Mouse (Mus musculus) CD4-positive helper T cell, adult 2 months (primary cell): ENCODE measurements around the gene Cd300lg.

Experiments used
- DNase-seq: peaks from one replicate; pipeline ENCODE4 v3.0.0-alpha.2; 2012; ENCODE audit warnings: low read depth, missing footprints, low spot score

The Cd300lg gene

GRCm38 (mm10) chr11:102051541-102051940, 10.2 kb downstream of the Cd300lg start:
- DNase-seq, result no peak

DNA sequence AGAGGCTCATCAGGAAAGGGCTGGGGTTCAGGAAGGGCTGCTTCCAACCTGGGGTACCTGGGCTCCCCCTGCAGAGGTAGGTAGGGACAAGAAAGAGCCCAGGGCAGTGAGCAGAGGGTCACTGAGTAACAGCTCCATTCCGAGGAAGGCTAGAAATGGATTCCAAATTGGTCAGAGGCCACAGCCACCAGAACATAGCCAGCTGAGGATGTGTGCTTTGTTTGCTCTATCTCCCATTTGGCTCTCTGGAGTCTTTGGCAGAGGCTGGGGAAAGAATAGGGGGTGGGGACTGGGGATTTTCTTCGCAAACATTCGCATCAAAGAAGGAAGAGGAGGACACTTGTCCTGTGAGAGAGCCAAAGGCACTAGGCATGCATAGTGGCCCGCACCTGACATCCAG, 10.6 kb downstream of the Cd300lg start:
- DNase-seq, result no peak

GRCm38 (mm10) chr11:102052697-102053096, 11.4 kb downstream of the Cd300lg start:
- DNase-seq, result no peak

DNA sequence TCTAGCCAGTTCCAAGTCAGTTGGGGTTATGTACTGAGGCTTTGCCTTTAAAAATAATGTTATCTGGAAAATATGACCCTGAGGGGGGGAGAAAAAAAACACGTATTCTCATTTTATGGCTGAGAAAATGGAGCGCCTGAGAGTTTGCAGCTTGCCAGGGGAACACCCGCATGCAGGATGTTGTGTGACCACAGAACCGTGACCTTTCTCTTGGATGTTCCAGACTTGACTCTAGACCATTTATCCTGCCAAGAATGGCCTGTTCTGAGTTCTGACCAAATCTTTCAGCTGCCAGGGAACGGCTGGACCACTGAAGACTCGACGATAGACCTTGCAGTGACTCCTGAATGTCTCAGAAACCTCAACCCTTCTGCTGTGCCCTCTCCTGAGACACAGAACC, 11.9 kb downstream of the Cd300lg start:
- no peak for DNase-seq

DNA sequence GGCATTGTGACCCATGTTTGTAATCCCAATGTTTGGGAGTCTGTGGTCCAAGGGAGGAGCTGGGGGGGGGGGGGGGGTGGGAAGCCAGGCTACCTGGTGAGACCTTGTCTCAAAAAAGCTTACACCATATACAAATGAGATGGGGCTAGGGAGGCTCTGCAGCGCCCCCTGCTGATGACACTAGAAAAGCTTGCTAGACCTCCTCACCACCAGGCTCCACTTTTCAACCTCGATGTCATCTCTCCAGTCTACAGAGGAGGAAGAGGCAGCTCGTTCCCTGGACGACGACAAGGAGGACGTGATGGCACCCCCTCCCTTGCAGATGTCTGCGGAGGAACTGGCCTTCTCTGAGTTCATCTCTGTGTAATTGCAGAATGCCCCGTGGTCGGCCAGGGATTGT, 12.5 kb downstream of the Cd300lg start:
- DNase-seq, result peak; percentile 28

GRCm38 (mm10) chr11:102061236-102061940, 20.1 kb downstream of the Cd300lg start:
- DNase-seq, result peak; percentile 62

GRCm38 (mm10) chr11:102061941-102062473, 20.7 kb downstream of the Cd300lg start:
- no peak for DNase-seq

- no peak for DNase-seq
These were observed 21.8 kb downstream of the Cd300lg start for GRCm38 (mm10) chr11:102063076-102063475.

- peak; percentile 27 for DNase-seq
These were observed 27.7 kb downstream of the Cd300lg start for GRCm38 (mm10) chr11:102068969-102069368.

- no peak for DNase-seq
These were observed 28.3 kb downstream of the Cd300lg start for GRCm38 (mm10) chr11:102069633-102070032.

DNA sequence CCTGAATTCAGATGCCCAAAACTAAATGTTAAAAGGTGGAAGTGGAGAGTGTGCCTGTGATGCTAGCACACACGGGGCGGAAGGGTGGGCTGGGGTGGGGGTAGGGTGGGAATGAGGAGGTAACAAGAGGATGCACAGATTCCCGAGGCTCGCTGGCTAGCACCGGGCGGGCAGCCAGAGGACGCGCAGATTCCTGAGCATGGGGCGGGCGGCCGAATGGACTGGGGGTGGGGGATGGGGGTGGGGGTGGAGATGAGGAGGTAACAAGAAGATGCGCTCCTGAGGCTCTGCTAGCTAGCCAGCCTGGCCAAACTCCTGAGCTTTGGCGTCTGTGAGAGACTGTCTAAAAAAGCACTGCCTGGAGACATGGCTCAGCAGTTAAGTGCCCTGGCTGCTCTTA, 29.1 kb downstream of the Cd300lg start:
- no peak for DNase-seq

DNA sequence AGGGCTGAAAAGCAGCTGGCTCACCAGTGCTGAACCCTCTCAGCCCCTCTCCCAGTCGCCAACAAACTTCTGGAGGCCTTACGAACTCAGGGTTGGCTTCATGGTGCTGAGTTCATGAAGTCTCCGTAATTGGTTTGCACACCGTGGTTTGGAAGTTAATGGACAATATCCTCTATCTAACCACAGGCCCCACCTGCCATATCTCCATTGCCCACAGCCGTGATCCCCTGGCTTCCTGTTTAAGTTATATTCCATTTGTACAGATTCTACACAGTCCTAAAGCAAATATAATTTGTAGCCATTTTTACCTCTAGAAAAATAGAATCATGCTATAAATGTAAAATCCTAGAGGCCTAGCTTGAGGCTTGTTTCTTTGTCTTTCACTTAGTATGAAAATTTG, 31.4 kb downstream of the Cd300lg start:
- no peak for DNase-seq

GRCm38 (mm10) chr11:102073722-102074121, 32.4 kb downstream of the Cd300lg start:
- DNase-seq, result no peak

- peak; percentile 18 for DNase-seq
These were observed 41.0 kb downstream of the Cd300lg start for GRCm38 (mm10) chr11:102082322-102082721.

DNA sequence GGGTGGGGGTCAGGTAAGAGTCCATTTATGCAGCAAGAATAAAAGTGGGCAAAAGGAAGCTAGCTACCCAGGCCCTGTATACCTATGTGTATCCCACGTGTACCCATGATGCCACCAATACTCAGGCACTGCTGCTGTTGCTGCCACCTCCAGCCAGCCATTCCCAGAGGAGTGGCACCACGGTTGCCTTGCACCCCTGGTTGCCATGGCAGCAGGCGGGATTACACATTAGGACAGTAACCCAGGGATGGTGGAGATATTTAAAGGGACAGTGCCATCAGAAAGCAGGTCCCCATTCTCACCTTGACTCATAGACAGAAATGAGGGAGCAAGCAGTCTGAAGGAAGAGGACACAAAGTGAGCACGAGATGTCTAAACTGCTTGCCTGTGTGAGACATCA, 41.9 kb downstream of the Cd300lg start:
- no peak for DNase-seq

DNA sequence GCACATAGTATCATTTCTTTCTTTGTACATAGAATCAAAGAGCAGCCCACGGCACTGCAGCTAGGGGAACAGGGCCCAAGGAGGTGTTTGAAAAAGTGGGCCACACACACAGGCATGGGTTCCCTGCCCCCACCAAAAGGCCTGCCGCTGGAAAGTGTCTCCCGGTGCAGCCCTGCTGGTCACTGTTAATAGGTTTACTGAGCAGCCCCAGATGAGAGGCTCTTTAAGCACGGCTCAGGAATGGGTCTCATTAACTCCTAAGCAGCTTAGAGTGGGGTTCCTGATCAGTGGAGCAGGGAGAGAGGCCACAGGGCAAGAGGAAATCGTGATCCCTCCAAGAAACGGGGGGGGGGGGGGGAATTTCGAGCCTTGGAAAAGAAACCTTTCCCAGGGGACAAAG, 42.9 kb downstream of the Cd300lg start:
- no peak for DNase-seq

DNA sequence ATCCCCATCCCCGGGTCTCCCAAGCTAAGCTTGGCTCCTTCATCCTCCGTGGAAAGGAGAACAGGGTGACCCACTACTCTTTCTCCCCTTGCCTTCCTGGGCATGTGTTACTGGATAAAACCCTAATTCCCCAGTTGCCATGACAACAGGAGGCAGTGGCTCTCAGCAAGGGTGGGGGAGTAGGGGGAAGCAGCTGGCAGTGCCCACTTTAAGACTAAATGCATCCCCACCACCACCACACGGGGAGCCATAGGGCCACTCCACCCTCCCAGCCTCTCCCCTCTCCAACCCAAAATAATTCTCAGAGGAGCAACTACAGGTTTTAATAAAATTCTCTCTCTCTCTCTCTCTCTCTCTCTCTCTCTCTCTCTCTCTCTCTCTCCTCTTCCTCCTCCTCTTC, 45.0 kb downstream of the Cd300lg start:
- peak; percentile 43 for DNase-seq

DNA sequence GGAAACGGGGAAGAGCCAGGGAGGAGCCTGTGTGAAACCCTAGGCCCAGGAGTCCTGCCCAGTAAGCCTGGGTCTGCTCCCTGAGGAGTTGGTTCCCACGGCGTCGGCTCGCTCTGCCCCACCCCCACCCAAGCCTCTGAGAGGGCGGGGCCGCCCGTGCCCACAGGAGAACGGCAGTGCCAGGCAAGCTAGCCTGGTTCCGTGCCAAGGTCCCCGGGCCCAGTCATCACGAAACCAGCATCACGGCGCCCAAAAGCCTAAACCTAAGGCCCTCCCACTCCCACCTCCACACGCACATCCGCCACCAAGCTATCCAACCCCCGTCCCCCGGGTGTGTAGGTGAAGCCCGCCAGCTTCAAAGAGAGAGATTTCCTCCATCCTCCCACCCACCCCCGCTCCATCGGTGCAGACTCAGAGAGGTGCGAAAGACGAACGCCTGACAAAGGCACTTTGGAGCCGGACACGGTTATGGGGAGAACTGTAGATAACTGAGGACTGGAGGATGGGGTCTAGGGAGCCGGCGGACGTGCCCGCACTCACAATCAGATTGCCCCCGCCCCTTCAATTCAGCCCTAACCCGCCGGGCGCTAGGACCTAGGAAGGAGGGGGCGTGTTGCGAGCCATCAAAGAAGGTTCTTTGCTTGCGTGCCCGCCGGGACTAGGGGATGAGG, 45.9 kb downstream of the Cd300lg start:
- DNase-seq, result peak; percentile 95

- DNase-seq, result peak; percentile 80
These were observed 46.9 kb downstream of the Cd300lg start, which contains the start of gene Mpp2 for GRCm38 (mm10) chr11:102087931-102088898. Mpp2 (minus strand) TSS chr11:102088515.

DNA sequence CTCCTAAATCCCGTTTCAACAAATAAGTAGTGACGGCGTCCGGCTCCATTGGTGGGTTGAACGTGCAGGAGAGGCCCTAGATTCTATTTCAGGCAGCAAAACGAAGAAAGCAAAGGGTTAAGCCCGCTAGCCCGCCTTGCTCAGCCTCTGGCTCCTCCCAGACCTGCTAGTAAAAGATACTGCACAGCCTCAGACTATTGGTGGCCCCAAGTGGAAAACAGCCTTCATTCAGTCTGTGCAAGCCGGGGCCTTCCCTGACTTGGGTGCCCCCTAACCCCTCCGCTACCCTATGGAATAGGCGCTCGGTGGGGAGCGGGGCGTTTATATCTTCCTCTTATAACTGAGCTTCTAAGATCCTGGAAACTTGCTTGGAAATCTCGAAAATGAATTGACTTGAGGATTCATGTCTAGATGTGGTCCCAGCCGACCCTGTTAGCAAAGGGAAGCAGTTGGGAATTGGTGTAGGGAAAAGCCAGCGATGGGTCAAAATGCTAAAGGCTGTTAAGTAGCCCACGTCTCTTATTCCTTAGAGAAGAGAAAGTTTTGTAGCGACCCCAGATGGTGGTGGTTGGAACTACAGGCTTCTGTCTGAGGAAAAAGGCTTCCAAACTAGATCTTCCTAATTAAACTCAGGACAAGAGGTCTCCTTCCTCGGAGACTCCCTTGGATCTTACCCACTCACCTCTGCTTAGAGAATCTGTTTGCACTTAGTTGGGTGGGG, 47.9 kb downstream of the Cd300lg start:
- DNase-seq, result peak; percentile 79

DNA sequence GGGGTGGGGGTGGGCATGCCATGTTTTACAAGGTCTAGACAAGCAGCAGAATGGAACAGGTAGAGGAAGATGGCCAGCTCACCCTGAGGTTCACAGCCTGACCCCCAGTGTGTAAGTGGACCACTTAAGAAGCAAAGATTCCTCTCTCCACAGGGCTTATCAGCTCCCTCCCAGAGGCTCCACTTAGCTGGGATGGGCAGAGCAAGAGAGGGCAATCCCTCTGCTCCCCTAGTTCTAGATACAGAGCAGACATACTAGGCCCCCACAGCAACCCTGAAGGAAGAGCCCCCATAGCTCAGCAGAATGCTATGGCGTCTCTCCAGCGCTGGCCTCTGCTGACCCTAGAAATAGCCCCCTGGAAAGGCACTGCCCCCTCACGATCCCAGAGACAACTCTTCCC, 54.4 kb downstream of the Cd300lg start:
- no peak for DNase-seq
